Mouse (Mus musculus): ENCODE results near the gene Rab34.

Gene Rab34

GRCm38 (mm10) chr11:78215709-78216317, 27.6 kb downstream of the Rab34 start:
- peak; percentile 35 to 41 for DNase-seq

GRCm38 (mm10) chr11:78223586-78223985, 35.4 kb downstream of the Rab34 start:
- DNase-seq = no peak

DNA sequence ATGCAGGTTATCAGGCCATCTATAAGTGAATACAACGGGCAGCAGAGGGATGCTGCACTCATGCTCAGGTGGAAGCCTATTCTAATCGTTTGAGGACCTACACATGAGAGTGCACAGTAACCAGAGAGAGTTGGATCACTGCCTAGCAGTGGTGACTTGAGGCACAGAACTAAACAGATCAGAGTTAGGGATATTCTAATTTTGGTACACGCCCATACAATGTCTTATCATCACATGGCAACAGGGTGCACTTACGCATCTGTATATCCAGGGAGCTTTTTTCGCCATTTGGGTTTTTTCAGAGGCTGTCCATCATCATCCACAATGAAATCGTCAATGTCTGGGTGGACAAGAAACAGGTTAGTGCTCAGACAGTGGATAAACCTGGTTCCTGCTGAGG, 43.3 kb downstream of the Rab34 start:
- no peak for DNase-seq

GRCm38 (mm10) chr11:78240193-78240857, 52.1 kb downstream of the Rab34 start:
- no peak for DNase-seq
